Mouse (Mus musculus) liver, postnatal 0 days (tissue): ENCODE measurements around the gene Man1c1. TPM values are rescaled to one million over a fixed set of nuclear protein-coding genes. Genes with fewer than 3 reads are reported as not detected.
A peak's percentile ranks its signal among the peaks of the same experiment; 100 is the strongest.

Experiments
- ATAC-seq: fragments of 200-750 bp; cut with Nextera tagmentation; 2 replicates; pipeline ENCODE4 v1.8.0; 2017; ENCODE audit warnings: mild to moderate bottlenecking, moderate library complexity
- DNase-seq: peaks from one replicate; pipeline ENCODE4 v3.0.0-alpha.2; 2016
- H3K27ac ChIP-seq: fragments of 300-500 bp; sonication (generic); 2 replicates; pipeline ENCODE4 v1.5.1; 2014; ENCODE audit warnings: antibody characterized with exemption, moderate library complexity, mild to moderate bottlenecking, low read depth
- H3K27me3 ChIP-seq: fragments of 300-500 bp; sonication (generic); 2 replicates; pipeline ENCODE4 v1.6.1; 2014; ENCODE audit warnings: low read length, control low read depth, mixed read lengths; ENCODE audit not compliant: insufficient read depth
- H3K36me3 ChIP-seq: fragments of 300-500 bp; sonication (generic); replicated peaks from 2 replicates; pipeline ENCODE4 v1.6.1; 2014; ENCODE audit warnings: mild to moderate bottlenecking, control low read depth, low read length, moderate library complexity, mixed read lengths; ENCODE audit not compliant: insufficient read depth
- H3K4me1 ChIP-seq: fragments of 300-500 bp; sonication (generic); 2 replicates; pipeline ENCODE4 v1.6.1; 2014; ENCODE audit warnings: antibody characterized with exemption, mild to moderate bottlenecking, control low read depth; ENCODE audit not compliant: insufficient read depth
- H3K4me2 ChIP-seq: fragments of 300-500 bp; sonication (generic); 2 replicates; pipeline ENCODE4 v1.6.1; 2014; ENCODE audit warnings: low read depth, mild to moderate bottlenecking, low read length, moderate library complexity, mixed read lengths
- H3K4me3 ChIP-seq: fragments of 300-500 bp; sonication (generic); 2 replicates; pipeline ENCODE4 v1.5.1; 2014; ENCODE audit warnings: low read depth, low read length
- H3K9ac ChIP-seq: fragments of 300-500 bp; sonication (generic); replicated peaks from 2 replicates; pipeline ENCODE4 v1.6.1; 2014; ENCODE audit warnings: mild to moderate bottlenecking, moderate library complexity
- H3K9me3 ChIP-seq: fragments of 300-500 bp; sonication (generic); 2 replicates; pipeline ENCODE4 v1.6.1; 2016; ENCODE audit warnings: mild to moderate bottlenecking, control low read depth, low read length, mixed read lengths
- CTCF ChIP-seq: sonication (generic); IDR thresholded peaks from 2 replicates; pipeline ENCODE4 v1.5.1; 2016; ENCODE audit warnings: antibody characterized with exemption, low read depth
- EP300 ChIP-seq: IDR thresholded peaks from 2 replicates; pipeline ENCODE4 v1.6.1; 2016; ENCODE audit warnings: antibody characterized with exemption, low read depth, mild to moderate bottlenecking
- WGBS: fragments of 180-500 bp; shearing (Covaris S2); extraction: QIAGEN DNeasy Blood & Tissue Kit; methylation state at CpG from one replicate; pipeline ENCODE4 v1.1.7; 2014; ENCODE audit not compliant: insufficient replicate concordance; 5-methylcytosine and 5-hydroxymethylcytosine counted together
- polyA plus RNA-seq: library from polyadenylated mRNA; unstranded; fragments of >200 nt; fragmentation: Nextera tagmentation; extraction: Ambion mirVana; gene quantifications from 2 replicates; pipeline ENCODE4 v1.2.1, GENCODE M21; 2015

The Man1c1 gene
- polyA plus RNA-seq, 1 experiment from 2014 or later: 1.5 TPM

DNA sequence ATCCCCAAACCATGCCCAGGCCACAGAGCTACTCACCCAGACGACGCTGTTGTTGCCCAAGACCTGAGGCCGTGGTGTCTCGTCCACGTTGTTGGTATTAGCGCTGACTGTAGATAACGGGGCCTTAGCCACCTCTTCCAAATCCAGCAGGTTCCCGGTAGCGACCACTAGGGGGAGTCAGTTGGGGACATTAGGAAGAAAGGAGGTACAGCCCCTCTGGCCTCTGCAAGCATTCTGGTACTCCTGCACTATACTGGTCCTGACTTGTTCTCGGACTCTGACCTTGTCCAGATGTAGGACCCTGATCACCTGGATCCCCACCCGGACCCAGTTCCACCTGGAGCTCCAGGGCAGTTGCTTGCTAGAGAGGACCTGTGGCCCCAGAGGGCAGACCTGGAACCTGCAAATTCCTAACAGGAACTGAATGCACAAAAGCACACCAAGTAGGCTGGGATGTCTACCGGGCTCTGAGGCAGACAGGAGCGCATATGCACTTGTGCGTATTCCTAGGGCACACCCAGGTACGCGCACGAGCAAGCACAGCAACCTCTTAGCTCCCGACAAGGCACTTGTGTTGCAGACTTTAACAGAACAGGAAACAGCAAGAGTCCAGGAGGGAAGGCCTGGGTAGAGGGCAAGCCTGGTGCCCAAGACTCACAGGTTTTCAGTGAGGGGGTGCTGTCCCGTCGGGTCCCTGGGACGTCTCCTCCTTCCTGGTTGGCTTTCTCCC lies 45.4 kb upstream of the Man1c1 start:
- Histone ChIP-seq H3K27me3 (no peaks in the 10 kb centered on the region), H3K27ac (peak overlapping the region; percentile 68; the same call in 1 of the 2 replicates), H3K4me3 (no peak overlapping the region), H3K9ac (peak overlapping the region; percentile 16; the same call in 1 of the 2 replicates), H3K4me2 (no peak overlapping the region), H3K36me3 (peaks cover 66% of the 10 kb centered on the region), H3K9me3 (no peaks in the 10 kb centered on the region), H3K4me1 (peaks cover 53% of the 10 kb centered on the region)
- ATAC-seq (peak; percentile 26), DNase-seq (peak; percentile 85)
- TF ChIP-seq CTCF: peak; percentile 94
- no peak for TF ChIP-seq EP300
- WGBS: 43% methylated on average over 21 of the region's 21 CpGs

DNA sequence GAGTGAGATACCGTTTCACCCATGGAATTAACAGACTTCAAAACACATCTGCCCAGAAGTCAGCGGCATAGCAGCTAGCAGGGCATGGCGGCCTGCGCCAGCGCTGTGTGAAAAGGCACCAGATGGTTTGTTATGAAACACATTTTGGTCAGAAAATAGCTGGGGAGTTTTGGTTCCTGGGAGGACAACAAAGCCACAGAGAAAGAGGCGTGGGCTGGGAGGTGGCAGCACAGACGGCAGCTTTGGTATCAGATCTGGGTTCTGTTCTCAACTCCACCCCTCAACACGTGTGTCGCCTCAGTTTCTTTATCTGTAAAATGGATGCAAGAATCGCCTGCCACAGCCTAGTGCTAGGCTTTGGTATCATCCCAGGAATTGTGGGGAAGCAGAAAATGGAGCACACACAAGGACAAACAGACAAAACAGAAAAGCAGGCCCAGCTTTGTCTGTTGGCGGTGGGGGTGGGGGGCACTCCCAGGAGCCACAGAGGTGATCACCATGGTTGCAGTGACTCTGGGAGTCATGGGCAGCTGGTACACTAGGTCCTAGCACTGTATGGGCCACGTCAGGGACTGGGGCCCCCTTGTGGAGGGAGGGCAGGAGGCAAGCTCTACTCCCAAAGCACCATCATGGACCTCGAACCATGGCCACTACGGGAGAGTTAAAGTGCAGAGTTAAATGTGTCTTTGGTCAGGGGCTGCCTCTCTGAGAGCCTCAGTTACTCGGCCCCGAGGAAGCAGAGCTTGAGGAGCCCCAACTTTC lies 42.0 kb upstream of the Man1c1 start:
- peaks cover 72% of the 10 kb centered on the region for H3K36me3 ChIP-seq

DNA sequence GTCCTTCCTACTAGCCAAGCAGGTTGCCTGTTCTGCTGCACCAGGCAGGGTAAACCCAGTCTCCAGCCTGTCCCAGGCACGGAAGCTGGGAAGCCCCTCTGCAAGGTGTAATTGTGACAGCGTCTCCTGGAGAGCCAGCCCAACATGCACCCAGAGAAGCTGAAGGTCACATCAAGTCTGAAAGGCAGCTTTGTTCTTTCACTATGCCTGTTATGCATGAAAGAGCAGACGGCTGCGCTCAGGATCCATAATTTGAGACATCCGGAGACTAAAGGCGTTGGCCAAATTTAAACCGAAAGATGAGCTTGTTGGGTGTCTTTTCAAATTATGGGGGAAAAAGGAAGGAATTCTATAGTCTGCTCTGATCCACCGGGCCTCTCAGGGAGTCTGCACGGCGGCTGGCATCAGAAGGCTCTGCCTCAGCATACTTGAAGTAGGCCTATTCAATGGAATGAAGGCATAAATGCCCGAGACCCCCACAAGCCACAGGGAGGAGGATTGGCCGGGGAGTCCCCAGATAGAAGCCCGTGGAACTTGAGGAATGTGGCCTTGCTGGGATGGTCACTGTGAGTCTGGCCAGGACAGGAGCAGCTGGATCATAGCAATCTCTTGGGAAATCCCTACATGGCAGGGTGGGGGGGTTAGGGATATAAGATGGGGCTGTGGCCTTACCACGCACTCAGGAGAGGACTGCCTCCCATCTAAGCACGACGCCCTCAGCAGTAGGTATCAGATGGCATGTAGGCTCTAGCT lies 40.0 kb upstream of the Man1c1 start:
- Histone ChIP-seq H3K4me1 (peaks cover 3% of the 10 kb centered on the region; the same call in 1 of the 2 replicates), H3K9me3 (no peaks in the 10 kb centered on the region), H3K27me3 (no peaks in the 10 kb centered on the region), H3K4me3 (no peak overlapping the region), H3K27ac (no peak overlapping the region), H3K4me2 (no peak overlapping the region), H3K36me3 (peaks cover 59% of the 10 kb centered on the region), H3K9ac (no peak overlapping the region)
- no peak for DNase-seq
- WGBS: 86% methylated on average over 16 of the region's 16 CpGs
- TF ChIP-seq EP300 (no peak), CTCF (no peak)
- ATAC-seq: no peak

More for the DNA sequence above, 42.0 kb upstream of the Man1c1 start:
- TF ChIP-seq EP300 (no peak), CTCF (peak; percentile 64)
- Histone ChIP-seq H3K9ac (no peak overlapping the region), H3K27ac (no peak overlapping the region; the same call in 1 of the 2 replicates), H3K27me3 (no peaks in the 10 kb centered on the region), H3K4me1 (peaks cover 21% of the 10 kb centered on the region), H3K4me3 (no peak overlapping the region), H3K9me3 (no peaks in the 10 kb centered on the region), H3K4me2 (no peak overlapping the region)
- no peak for DNase-seq
- 72% methylated on average over 16 of the region's 16 CpGs for WGBS
- no peak for ATAC-seq

DNA sequence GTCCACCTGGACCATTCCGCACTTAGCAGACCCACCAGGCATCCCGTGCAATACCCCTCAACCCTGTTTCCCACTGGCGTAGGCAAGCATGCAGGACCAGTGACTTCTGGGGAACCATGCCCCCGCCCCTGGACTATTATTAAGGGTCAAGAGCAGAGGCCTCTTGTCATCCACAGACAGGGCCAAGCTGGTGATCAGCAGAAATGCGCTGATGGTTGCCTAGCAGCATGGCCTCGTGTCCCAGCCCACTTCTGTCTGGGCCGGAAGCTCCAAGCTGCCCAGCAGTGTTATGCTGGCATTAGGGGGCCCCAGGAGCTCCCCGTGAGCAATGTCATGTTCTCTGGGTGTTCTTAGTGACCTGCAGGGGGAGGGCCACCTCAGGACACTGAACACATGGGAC lies 37.9 kb upstream of the Man1c1 start:
- Histone ChIP-seq H3K4me2 (no peak overlapping the region), H3K9me3 (no peaks in the 10 kb centered on the region), H3K4me3 (no peak overlapping the region), H3K27me3 (no peaks in the 10 kb centered on the region), H3K36me3 (peaks cover 38% of the 10 kb centered on the region), H3K27ac (no peak overlapping the region), H3K9ac (no peak overlapping the region), H3K4me1 (peaks cover 12% of the 10 kb centered on the region)
- ATAC-seq (no peak), DNase-seq (no peak)
- WGBS: 76% methylated on average over 8 of the region's 8 CpGs
- TF ChIP-seq CTCF (no peak), EP300 (no peak)

DNA sequence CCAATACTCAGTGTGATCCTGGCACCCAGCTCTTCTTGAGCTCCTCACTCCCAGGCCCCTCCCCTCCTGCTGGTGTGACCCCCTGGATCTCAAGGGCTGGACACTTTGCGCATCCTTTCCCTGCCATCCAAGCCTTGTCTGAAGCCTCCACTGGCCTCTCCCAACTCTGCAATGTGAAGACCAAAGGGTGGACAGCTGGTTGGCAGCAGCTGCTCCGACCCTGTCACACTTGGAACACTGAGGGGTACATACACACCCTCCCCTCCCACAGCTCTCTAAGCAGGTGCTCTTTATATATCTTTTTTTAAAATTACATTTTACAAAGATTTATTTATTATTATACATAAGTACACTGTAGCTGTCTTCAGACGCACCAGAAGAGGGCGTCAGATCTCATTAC lies 36.1 kb upstream of the Man1c1 start:
- Histone ChIP-seq H3K27me3 (no peaks in the 10 kb centered on the region), H3K36me3 (peaks cover 24% of the 10 kb centered on the region), H3K27ac (no peak overlapping the region), H3K9ac (no peak overlapping the region), H3K4me3 (no peak overlapping the region), H3K4me1 (peaks cover 21% of the 10 kb centered on the region), H3K4me2 (no peak overlapping the region), H3K9me3 (no peaks in the 10 kb centered on the region)
- no peak for ATAC-seq
- no peak for TF ChIP-seq EP300
- TF ChIP-seq CTCF: no peak
- WGBS: 87% methylated on average over 4 of the region's 4 CpGs
- no peak for DNase-seq

DNA sequence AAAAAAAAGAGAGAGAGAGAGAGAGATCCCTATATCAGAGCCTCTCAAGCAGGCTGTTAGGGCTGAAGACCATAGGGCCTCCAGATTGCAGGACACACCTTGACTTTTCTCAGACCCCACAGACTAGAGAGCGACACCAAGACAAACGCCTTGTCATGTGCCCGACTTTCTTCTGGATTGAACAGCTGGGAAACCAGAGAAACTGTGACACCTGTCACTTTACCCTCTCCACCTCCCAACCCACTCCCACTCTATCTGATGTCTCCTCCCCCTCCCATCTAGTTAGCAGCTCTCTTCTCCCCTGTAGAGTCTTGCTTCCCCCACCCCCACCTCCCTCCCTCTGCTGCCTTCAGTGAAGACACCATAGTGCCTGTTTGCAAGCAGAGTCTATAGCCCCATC lies 35.4 kb upstream of the Man1c1 start:
- Histone ChIP-seq H3K27ac (no peak overlapping the region), H3K4me1 (peaks cover 24% of the 10 kb centered on the region), H3K4me3 (no peak overlapping the region), H3K9ac (no peak overlapping the region), H3K4me2 (no peak overlapping the region), H3K9me3 (no peaks in the 10 kb centered on the region), H3K27me3 (no peaks in the 10 kb centered on the region), H3K36me3 (peaks cover 20% of the 10 kb centered on the region)
- WGBS: 88% methylated on average over 3 of the region's 3 CpGs
- ATAC-seq (no peak), DNase-seq (no peak)
- no peak for TF ChIP-seq EP300
- no peak for TF ChIP-seq CTCF
